8 mouse cellular contexts compared by ENCODE assay signal in genomic region chr14:32530896-32531295, GRCm38 (mm10). TPM values are rescaled to one million over a fixed set of nuclear protein-coding genes. Genes with fewer than 3 reads are reported as not detected.
DNase-seq lines count a peak whose midpoint lies in the region; ATAC-seq and TF ChIP-seq lines count a peak whose summit lies in the region.
"Had no signal": no experiment of that assay in that cellular context is flagged by ENCODE, and none has a peak within 500 bp of the region (broad histone marks: within the 10 kb centered on the region; RNA-seq: fewer than 3 reads in every experiment).

No protein-coding gene starts in this region.

- H3K4me2 ChIP-seq in kidney, embryonic 15.5 days = no peak overlapping the region
- H3K4me2 ChIP-seq: embryonic facial prominence, embryonic 15.5 days had no signal

- 12% methylated on average over 2 of the region's 2 CpGs for WGBS in kidney, embryonic 15.5 days

- TF ChIP-seq CTCF in C2C12 (IDR thresholded peaks at IDR 0.05; ENCODE audit: control insufficient read depth, insufficient read depth, insufficient read length) = peak; percentile 61

- DNase-seq in kidney, postnatal 10 days = peak; percentile 72
- DNase-seq in ES-CJ7 (ENCODE audit: low read depth, low spot score) = peak; percentile 56
- DNase-seq in embryo, embryonic 10.5 days (ENCODE audit: low spot score) = peak; percentile 73
- peak; percentile 39 for DNase-seq in left cerebral cortex, postnatal 4 days
- DNase-seq in telencephalon, adult 2 months (ENCODE audit: low read depth, low spot score) = peak; percentile 44

- no peak overlapping the region for H3K9ac ChIP-seq in kidney, embryonic 15.5 days
- H3K9ac ChIP-seq: embryonic facial prominence, embryonic 15.5 days had no signal

- no peak overlapping the region for H3K27ac ChIP-seq in kidney, embryonic 15.5 days
- H3K27ac ChIP-seq: embryonic facial prominence, embryonic 15.5 days had no signal

- no peak for ATAC-seq in kidney, embryonic 15.5 days (replicated peaks; ENCODE audit: low FRiP score)

- H3K4me1 ChIP-seq in kidney, embryonic 15.5 days = peaks cover 5% of the 10 kb centered on the region; the same call in 1 of the 2 replicates

- peaks cover 40% of the 10 kb centered on the region for H3K36me3 ChIP-seq in kidney, embryonic 15.5 days
- peaks cover 62% of the 10 kb centered on the region for H3K36me3 ChIP-seq in C2C12 (ENCODE audit: control insufficient read depth, insufficient read depth)

- peaks cover 39% of the 10 kb centered on the region for H3K79me3 ChIP-seq in C2C12 (ENCODE audit: low read depth)

- H3K27me3 ChIP-seq in kidney, embryonic 15.5 days = no peaks in the 10 kb centered on the region
- H3K27me3 ChIP-seq in C2C12 (ENCODE audit: control insufficient read depth, insufficient read depth, insufficient read length) = no peaks in the 10 kb centered on the region
- H3K27me3 ChIP-seq: embryonic facial prominence, embryonic 15.5 days had no signal

- H3K79me2 ChIP-seq in C2C12 (ENCODE audit: control insufficient read depth, insufficient read depth) = peaks cover 92% of the 10 kb centered on the region

- H3ac ChIP-seq in C2C12 (ENCODE audit: control insufficient read depth, insufficient read length, low read depth) = no peak overlapping the region

- intact Hi-C loops in left cerebral cortex, postnatal 4 days (cut with DNase I) = loop anchor here (10.0 kb wide), 1 partner anchor 674 kb away; no protein-coding TSS in a partner anchor

- no peak overlapping the region for H3K4me3 ChIP-seq in kidney, embryonic 15.5 days (replicated peaks)
- no peak overlapping the region for H3K4me3 ChIP-seq in C2C12 (ENCODE audit: insufficient read depth, poor library complexity, severe bottlenecking)
- H3K4me3 ChIP-seq: embryonic facial prominence, embryonic 15.5 days had no signal

- no peaks in the 10 kb centered on the region for H3K9me3 ChIP-seq in kidney, embryonic 15.5 days (replicated peaks)
- H3K9me3 ChIP-seq: embryonic facial prominence, embryonic 15.5 days had no signal

TF ChIP-seq in C2C12, 6 proteins besides CTCF, POLR2A, EP300 and RAD21:
- TF ChIP-seq MYOD1 (IDR thresholded peaks at IDR 0.05; ENCODE audit: control insufficient read depth, insufficient read length, low read depth) = no peak

RNA-seq across cellular contexts. Expression of gene Ercc6, which starts 17.6 kb away (rescaled TPM):
- polyA plus RNA-seq in kidney, embryonic 15.5 days (2015; fragmentation: Nextera tagmentation; extraction: Ambion mirVana) = 19.2 and 23.5 TPM in 2 replicates
- 3.0 TPM for polyA plus RNA-seq in C2C12 (2012; fragmentation: generic; extraction: Trizol)
- total RNA-seq in left cerebral cortex, postnatal 4 days (2021) = 10 to 100 TPM; 27.9 to 29.0 TPM
